13 mouse cellular contexts compared by ENCODE assay signal in the genomic region with DNA sequence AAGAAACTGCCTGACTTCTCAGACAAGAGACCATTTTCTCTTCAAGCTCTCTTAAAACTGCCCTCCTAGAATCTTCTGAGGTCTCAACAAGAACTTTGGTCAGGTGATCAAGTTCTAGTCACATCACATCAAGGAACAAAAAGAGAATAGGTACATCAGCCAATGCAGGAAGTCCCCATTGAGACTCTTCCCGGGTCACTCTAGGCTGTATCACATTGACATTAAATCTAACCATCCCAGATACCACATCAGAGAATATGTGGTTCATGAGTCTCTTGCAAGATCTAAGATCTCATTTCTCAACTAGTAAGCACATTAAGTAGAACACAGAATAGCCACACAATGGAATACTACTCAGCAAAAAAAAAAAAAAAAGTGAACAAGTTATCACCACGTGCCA.
"Had no signal": no experiment of that assay in that cellular context is flagged by ENCODE, and none has a peak within 500 bp of the region (broad histone marks: within the 10 kb centered on the region; RNA-seq: fewer than 3 reads in every experiment).

No protein-coding gene starts in this region.

- DNase-seq: lung, adult 18-20 months; lung, embryonic 14.5 days; lung, postnatal 10 days; retina, postnatal 1 day; right cerebral cortex, adult 18-20 months; right cerebral cortex, postnatal 25 days; right cerebral cortex, postnatal 4 days; spleen, adult 18-20 months; thymus, adult 18-20 months; thymus, postnatal 14 days; thymus, postnatal 36 days had no signal

- ATAC-seq: midbrain, embryonic 13.5 days; midbrain, embryonic 15.5 days had no signal
